Mouse (Mus musculus) ES-Bruce4 (cell line): Measurements from ENCODE around the gene Camsap2.

Source experiments
- CTCF ChIP-seq: IDR thresholded peaks from one replicate; pipeline ENCODE4 v1.8.1; 2011; ENCODE audit warnings: low read depth, low read length
- POLR2A ChIP-seq: IDR thresholded peaks from one replicate; pipeline ENCODE4 v1.8.1; 2011; ENCODE audit warnings: low read length; ENCODE audit not compliant: insufficient read depth

DNA sequence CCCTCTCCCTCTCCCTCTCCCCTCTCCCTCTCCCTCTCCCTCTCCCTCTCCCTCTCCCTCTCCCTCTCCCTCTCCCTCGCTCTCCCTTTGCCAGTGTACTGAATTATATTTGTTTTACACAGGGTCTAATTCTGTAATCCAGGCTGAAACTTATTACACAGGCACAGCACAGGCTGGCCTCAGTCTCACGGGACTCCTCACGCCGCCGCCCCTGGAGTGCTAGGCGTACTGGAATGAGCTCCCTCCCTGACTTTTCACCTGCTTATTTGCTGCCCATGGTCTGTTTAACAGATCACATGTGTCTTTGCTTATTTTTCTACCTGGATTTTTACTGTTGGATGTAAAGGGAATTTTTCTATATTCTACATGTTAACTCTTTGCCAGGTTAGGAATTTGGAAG, 41.0 kb upstream of the Camsap2 start:
- TF ChIP-seq POLR2A (no peak), CTCF (no peak)
